Mouse (Mus musculus): Measurements from ENCODE around the gene Aida. TPM values are rescaled to one million over a fixed set of nuclear protein-coding genes. Genes with fewer than 3 reads are reported as not detected.

Aida gene
- total RNA-seq (2021) = 10 to 100 TPM; 47.5 to 51.5 TPM

- intact Hi-C loops (cut with DNase I) = no loop called here
- DNase-seq (ENCODE audit: low spot score in 2 of 2) = no peak
Measured at GRCm38 (mm10) chr1:183296465-183296864, at the start of gene Aida. TSS of gene Aida (plus strand) at chr1:183296590.

GRCm38 (mm10) chr1:183248144-183248543 is 48.2 kb upstream of the Aida start:
- intact Hi-C loops (cut with DNase I) = no loop called here
- no peak for DNase-seq (ENCODE audit: low spot score in 2 of 2)

- no peak for DNase-seq (ENCODE audit: low spot score in 2 of 2)
- intact Hi-C loops (cut with DNase I) = no loop called here
Measured at GRCm38 (mm10) chr1:183250612-183251011, 45.8 kb upstream of the Aida start.

- no peak for DNase-seq (ENCODE audit: low spot score in 2 of 2)
- intact Hi-C loops (cut with DNase I) = no loop called here
Measured at GRCm38 (mm10) chr1:183251818-183252217, 44.6 kb upstream of the Aida start.

GRCm38 (mm10) chr1:183252574-183252973 is 43.8 kb upstream of the Aida start:
- intact Hi-C loops (cut with DNase I) = no loop called here

GRCm38 (mm10) chr1:183264145-183265008 is 32.0 kb upstream of the Aida start:
- intact Hi-C loops (cut with DNase I) = no loop called here
- no peak for DNase-seq (ENCODE audit: low spot score in 2 of 2)

More at GRCm38 (mm10) chr1:183252574-183252973, 43.8 kb upstream of the Aida start:
- DNase-seq (ENCODE audit: low spot score in 2 of 2) = no peak

GRCm38 (mm10) chr1:183265921-183266467 is 30.4 kb upstream of the Aida start:
- no peak for DNase-seq (ENCODE audit: low spot score in 2 of 2)
- intact Hi-C loops (cut with DNase I) = no loop called here

GRCm38 (mm10) chr1:183267666-183268065 is 28.7 kb upstream of the Aida start:
- DNase-seq (ENCODE audit: low spot score in 2 of 2) = no peak
- intact Hi-C loops (cut with DNase I) = no loop called here

- peak in 1 of 2 experiments; percentile 26 for DNase-seq (ENCODE audit: low spot score in 2 of 2)
- intact Hi-C loops (cut with DNase I) = no loop called here
Measured at GRCm38 (mm10) chr1:183272867-183273818, 23.2 kb upstream of the Aida start.

- intact Hi-C loops (cut with DNase I) = no loop called here
- DNase-seq (ENCODE audit: low spot score in 2 of 2) = no peak
Measured at GRCm38 (mm10) chr1:183274385-183274784, 22.0 kb upstream of the Aida start.

- no peak for DNase-seq (ENCODE audit: low spot score in 2 of 2)
- intact Hi-C loops (cut with DNase I) = no loop called here
Measured at GRCm38 (mm10) chr1:183275763-183276162, 20.6 kb upstream of the Aida start.

GRCm38 (mm10) chr1:183288351-183288750 is 8.0 kb upstream of the Aida start:
- intact Hi-C loops (cut with DNase I) = no loop called here
- no peak for DNase-seq (ENCODE audit: low spot score in 2 of 2)

- intact Hi-C loops (cut with DNase I) = no loop called here
- DNase-seq (ENCODE audit: low spot score in 2 of 2) = no peak
Measured at GRCm38 (mm10) chr1:183289576-183289975, 6.8 kb upstream of the Aida start.

- peak; percentile 94 to 95 for DNase-seq (ENCODE audit: low spot score in 2 of 2)
- intact Hi-C loops (cut with DNase I) = no loop called here
Measured at GRCm38 (mm10) chr1:183296877-183297383, 540 bp downstream of the Aida start, which contains the start of gene Brox. TSS of gene Brox (minus strand) at chr1:183297269.

GRCm38 (mm10) chr1:183297473-183297885 is 1.1 kb downstream of the Aida start:
- intact Hi-C loops (cut with DNase I) = no loop called here
- DNase-seq (ENCODE audit: low spot score in 2 of 2) = peak in 1 of 2 experiments; percentile 49

GRCm38 (mm10) chr1:183297886-183298489 is 1.6 kb downstream of the Aida start:
- intact Hi-C loops (cut with DNase I) = no loop called here
- DNase-seq (ENCODE audit: low spot score in 2 of 2) = peak; percentile 54 to 69

GRCm38 (mm10) chr1:183299161-183299560 is 2.8 kb downstream of the Aida start:
- peak; percentile 99 to 100 for DNase-seq (ENCODE audit: low spot score in 2 of 2)
- intact Hi-C loops (cut with DNase I) = no loop called here

GRCm38 (mm10) chr1:183307555-183307954 is 11.2 kb downstream of the Aida start:
- no peak for DNase-seq (ENCODE audit: low spot score in 2 of 2)
- intact Hi-C loops (cut with DNase I) = no loop called here

GRCm38 (mm10) chr1:183308476-183308875 is 12.1 kb downstream of the Aida start:
- DNase-seq (ENCODE audit: low spot score in 2 of 2) = no peak
- intact Hi-C loops (cut with DNase I) = no loop called here

Data from left cerebral cortex, postnatal 25 days (tissue).